Mouse (Mus musculus) forebrain, embryonic 15.5 days (tissue): Measurements from ENCODE around the gene Cdk2ap2. TPM values are rescaled to one million over a fixed set of nuclear protein-coding genes. Genes with fewer than 3 reads are reported as not detected.

Experiments used
- ATAC-seq: fragments of 200-750 bp; cut with Nextera tagmentation; replicated peaks from 2 replicates; pipeline ENCODE4 v1.8.0; 2017; ENCODE audit warnings: mild to moderate bottlenecking, moderate TSS enrichment, moderate library complexity
- H3K27ac ChIP-seq: fragments of 300-500 bp; sonication (generic); replicated peaks from 2 replicates; pipeline ENCODE4 v1.5.1; 2015; ENCODE audit warnings: mild to moderate bottlenecking, inconsistent platforms
- H3K27me3 ChIP-seq: fragments of 300-500 bp; sonication (generic); 2 replicates; pipeline ENCODE4 v1.6.1; 2015; ENCODE audit warnings: inconsistent platforms
- H3K36me3 ChIP-seq: fragments of 300-500 bp; sonication (generic); 2 replicates; pipeline ENCODE4 v1.6.1; 2015; ENCODE audit warnings: mild to moderate bottlenecking, inconsistent platforms
- H3K4me1 ChIP-seq: fragments of 300-500 bp; sonication (generic); 2 replicates; pipeline ENCODE4 v1.6.1; 2015; ENCODE audit warnings: inconsistent platforms
- H3K4me2 ChIP-seq: fragments of 300-500 bp; sonication (generic); replicated peaks from 2 replicates; pipeline ENCODE4 v1.6.1; 2015; ENCODE audit warnings: mild to moderate bottlenecking, inconsistent platforms
- H3K4me3 ChIP-seq: fragments of 300-500 bp; sonication (generic); 2 replicates; pipeline ENCODE4 v1.5.1; 2015; ENCODE audit warnings: mild to moderate bottlenecking, inconsistent platforms
- H3K9ac ChIP-seq: fragments of 300-500 bp; sonication (generic); replicated peaks from 2 replicates; pipeline ENCODE4 v1.6.1; 2015; ENCODE audit warnings: mild to moderate bottlenecking, inconsistent platforms
- H3K9me3 ChIP-seq: fragments of 300-500 bp; sonication (generic); 2 replicates; pipeline ENCODE4 v1.6.1; 2016; ENCODE audit warnings: inconsistent platforms
- WGBS: fragments of 180-500 bp; shearing (Covaris S2); methylation state at CpG from one replicate; pipeline ENCODE4 v1.1.7; 2015; ENCODE audit warnings: mixed read lengths; 5-methylcytosine and 5-hydroxymethylcytosine counted together
- polyA plus RNA-seq: library from polyadenylated mRNA; unstranded; fragments of >200 nt; fragmentation: Nextera tagmentation; extraction: Ambion mirVana; gene quantifications from 2 replicates; pipeline ENCODE4 v1.2.1, GENCODE M21; 2015

Gene Cdk2ap2
- polyA plus RNA-seq, 1 experiment from 2014 or later: 83.2 TPM

- H3K27me3 ChIP-seq: no peaks in the 10 kb centered on the region
- WGBS: 1% methylated on average over 52 of the region's 53 CpGs
- H3K27ac ChIP-seq: peak within 1 kb of the TSS; percentile 9
- no peaks in the 10 kb centered on the region for H3K36me3 ChIP-seq
- H3K9me3 ChIP-seq: no peaks in the 10 kb centered on the region
- no peak for ATAC-seq
- H3K4me1 ChIP-seq: peaks cover 50% of the 10 kb centered on the region
- H3K4me2 ChIP-seq: peak within 1 kb of the TSS; percentile 92
- H3K4me3 ChIP-seq: peak within 1 kb of the TSS; percentile 61
- H3K9ac ChIP-seq: peak within 1 kb of the TSS; percentile 55
Measured at GRCm38 (mm10) chr19:4099837-4100717, 3.1 kb downstream of the Cdk2ap2 start, which contains the start of gene Pitpnm1. Gene Pitpnm1, plus strand, starts transcription at chr19:4099998.

- H3K27me3 ChIP-seq: no peaks in the 10 kb centered on the region
- peak overlapping the region; percentile 92 for H3K4me2 ChIP-seq
- peak overlapping the region; percentile 61 for H3K4me3 ChIP-seq
- peak overlapping the region; percentile 9 for H3K27ac ChIP-seq
- H3K9me3 ChIP-seq: no peaks in the 10 kb centered on the region
- WGBS: under 1% methylated on average over 52 of the region's 52 CpGs
- peak overlapping the region; percentile 55 for H3K9ac ChIP-seq
- ATAC-seq: no peak
- peaks cover 49% of the 10 kb centered on the region for H3K4me1 ChIP-seq
- H3K36me3 ChIP-seq: no peaks in the 10 kb centered on the region
Measured at GRCm38 (mm10) chr19:4100718-4101261, 3.8 kb downstream of the Cdk2ap2 start.

GRCm38 (mm10) chr19:4101466-4101865 lies 4.5 kb downstream of the Cdk2ap2 start:
- no peak for ATAC-seq
- 52% methylated on average over 6 of the region's 6 CpGs for WGBS
- Histone ChIP-seq H3K9me3 (no peaks in the 10 kb centered on the region), H3K27me3 (no peaks in the 10 kb centered on the region), H3K9ac (peak overlapping the region; percentile 55), H3K4me3 (peak overlapping the region; percentile 61), H3K27ac (peak overlapping the region; percentile 9), H3K4me2 (peak overlapping the region; percentile 92), H3K4me1 (peaks cover 43% of the 10 kb centered on the region), H3K36me3 (no peaks in the 10 kb centered on the region)

GRCm38 (mm10) chr19:4102049-4102448 lies 5.1 kb downstream of the Cdk2ap2 start:
- peaks cover 42% of the 10 kb centered on the region for H3K4me1 ChIP-seq
- no peak overlapping the region for H3K4me2 ChIP-seq
- H3K27me3 ChIP-seq: no peaks in the 10 kb centered on the region
- no peak for ATAC-seq
- 96% methylated on average over 2 of the region's 2 CpGs for WGBS
- peak overlapping the region; percentile 55; the same call in 1 of the 2 replicates for H3K9ac ChIP-seq
- no peaks in the 10 kb centered on the region for H3K36me3 ChIP-seq
- no peak overlapping the region for H3K4me3 ChIP-seq
- H3K27ac ChIP-seq: no peak overlapping the region
- no peaks in the 10 kb centered on the region for H3K9me3 ChIP-seq

- H3K27ac ChIP-seq: no peak overlapping the region
- H3K4me2 ChIP-seq: no peak overlapping the region
- no peak overlapping the region for H3K9ac ChIP-seq
- H3K9me3 ChIP-seq: no peaks in the 10 kb centered on the region
- ATAC-seq: no peak
- no peaks in the 10 kb centered on the region for H3K36me3 ChIP-seq
- 94% methylated on average over 12 of the region's 12 CpGs for WGBS
- H3K4me3 ChIP-seq: no peak overlapping the region
- H3K4me1 ChIP-seq: peaks cover 38% of the 10 kb centered on the region
- no peaks in the 10 kb centered on the region for H3K27me3 ChIP-seq
Measured at GRCm38 (mm10) chr19:4102626-4103025, 5.6 kb downstream of the Cdk2ap2 start.

- no peak for ATAC-seq
- H3K9ac ChIP-seq: no peak overlapping the region
- H3K4me3 ChIP-seq: no peak overlapping the region
- no peak overlapping the region for H3K27ac ChIP-seq
- WGBS: 93% methylated on average over 18 of the region's 18 CpGs
- H3K4me2 ChIP-seq: no peak overlapping the region
- no peaks in the 10 kb centered on the region for H3K9me3 ChIP-seq
- H3K4me1 ChIP-seq: peaks cover 32% of the 10 kb centered on the region
- no peaks in the 10 kb centered on the region for H3K36me3 ChIP-seq
- no peaks in the 10 kb centered on the region for H3K27me3 ChIP-seq
Measured at GRCm38 (mm10) chr19:4103294-4103693, 6.3 kb downstream of the Cdk2ap2 start.

- ATAC-seq: no peak
- H3K9me3 ChIP-seq: no peaks in the 10 kb centered on the region
- WGBS: 95% methylated on average over 3 of the region's 3 CpGs
- H3K27me3 ChIP-seq: no peaks in the 10 kb centered on the region
- H3K9ac ChIP-seq: no peak overlapping the region
- H3K4me3 ChIP-seq: no peak overlapping the region
- H3K4me2 ChIP-seq: no peak overlapping the region
- no peaks in the 10 kb centered on the region for H3K36me3 ChIP-seq
- H3K27ac ChIP-seq: no peak overlapping the region
- H3K4me1 ChIP-seq: peaks cover 32% of the 10 kb centered on the region
Measured at GRCm38 (mm10) chr19:4103792-4104191, 6.8 kb downstream of the Cdk2ap2 start.

GRCm38 (mm10) chr19:4104675-4105194 lies 7.8 kb downstream of the Cdk2ap2 start:
- Histone ChIP-seq H3K4me2 (no peak overlapping the region), H3K27me3 (no peaks in the 10 kb centered on the region), H3K36me3 (no peaks in the 10 kb centered on the region), H3K9me3 (no peaks in the 10 kb centered on the region), H3K4me1 (peaks cover 26% of the 10 kb centered on the region), H3K27ac (no peak overlapping the region), H3K9ac (no peak overlapping the region), H3K4me3 (no peak overlapping the region)
- 93% methylated on average over 16 of the region's 16 CpGs for WGBS
- no peak for ATAC-seq

- ATAC-seq: no peak
- no peak overlapping the region for H3K4me2 ChIP-seq
- no peak overlapping the region for H3K27ac ChIP-seq
- no peak overlapping the region for H3K4me3 ChIP-seq
- H3K9ac ChIP-seq: no peak overlapping the region
- H3K27me3 ChIP-seq: no peaks in the 10 kb centered on the region
- H3K36me3 ChIP-seq: 0 out of 2 replicates have a peak, but pooled peaks cover 3% of the 10 kb centered on the region
- no peaks in the 10 kb centered on the region for H3K9me3 ChIP-seq
- peaks cover 6% of the 10 kb centered on the region for H3K4me1 ChIP-seq
- WGBS: 93% methylated on average over 14 of the region's 14 CpGs
Measured at GRCm38 (mm10) chr19:4106654-4107053, 9.7 kb downstream of the Cdk2ap2 start.

- no peak for ATAC-seq
- Histone ChIP-seq H3K36me3 (peaks cover 7% of the 10 kb centered on the region), H3K27me3 (no peaks in the 10 kb centered on the region), H3K4me1 (0 out of 2 replicates have a peak, but pooled peaks cover 3% of the 10 kb centered on the region), H3K9ac (no peak overlapping the region), H3K4me2 (no peak overlapping the region), H3K27ac (no peak overlapping the region), H3K9me3 (no peaks in the 10 kb centered on the region), H3K4me3 (no peak overlapping the region)
- 86% methylated on average over 9 of the region's 9 CpGs for WGBS
Measured at GRCm38 (mm10) chr19:4108535-4108934, 11.6 kb downstream of the Cdk2ap2 start.

GRCm38 (mm10) chr19:4112063-4112960 lies 15.3 kb downstream of the Cdk2ap2 start:
- no peak overlapping the region for H3K4me3 ChIP-seq
- no peak overlapping the region for H3K4me2 ChIP-seq
- H3K9me3 ChIP-seq: no peaks in the 10 kb centered on the region
- H3K4me1 ChIP-seq: 0 out of 2 replicates have a peak, but pooled peaks cover 3% of the 10 kb centered on the region
- no peak overlapping the region for H3K27ac ChIP-seq
- ATAC-seq: no peak
- no peak overlapping the region for H3K9ac ChIP-seq
- WGBS: 96% methylated on average over 26 of the region's 26 CpGs
- H3K27me3 ChIP-seq: no peaks in the 10 kb centered on the region
- H3K36me3 ChIP-seq: peaks cover 31% of the 10 kb centered on the region
